Mouse (Mus musculus): ENCODE data around the gene Rundc3b.

DNA sequence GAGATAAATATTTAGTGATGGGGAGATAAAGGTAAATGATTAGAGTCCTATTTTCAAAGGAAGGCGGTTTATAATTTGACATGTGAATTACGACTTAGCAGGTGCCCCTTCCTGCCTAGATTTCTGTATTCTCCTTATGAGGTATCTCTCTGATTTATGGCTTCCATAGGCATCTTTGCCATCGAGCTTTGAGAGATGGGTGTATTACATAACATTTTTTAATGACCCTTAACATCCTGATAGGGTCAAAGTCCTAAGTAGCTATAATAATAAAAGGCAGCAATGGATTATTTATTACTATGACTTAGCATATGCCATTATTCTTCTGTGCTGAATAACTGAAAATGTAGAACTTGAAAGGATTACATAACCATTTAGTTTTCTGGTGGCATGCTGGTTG, 41.9 kb upstream of the Rundc3b start:
- TF ChIP-seq POLR2A (IDR thresholded peaks at IDR 0.05; ENCODE audit: control insufficient read depth, low read depth, low read length) (no peak), CTCF (IDR thresholded peaks at IDR 0.05; ENCODE audit: control insufficient read depth, insufficient read depth, insufficient replicate concordance, low read depth, low read length) (no peak)
